8 mouse cellular contexts compared by ENCODE assay signal in genomic region chr15:86184851-86185688, GRCm38 (mm10). TPM values are rescaled to one million over a fixed set of nuclear protein-coding genes. Genes with fewer than 3 reads are reported as not detected.
DNase-seq lines count a peak whose midpoint lies in the region; ATAC-seq lines count a peak whose summit lies in the region.

No protein-coding gene starts in this region.

- H3K4me3 ChIP-seq in embryonic facial prominence, embryonic 13.5 days, result peak overlapping the region; percentile 91
- peak overlapping the region; percentile 66 for H3K4me3 ChIP-seq in heart, embryonic 16.5 days (ENCODE audit: low read length)
- H3K4me3 ChIP-seq in stomach, embryonic 14.5 days (ENCODE audit: low read depth, low read length), result peak overlapping the region; percentile 70

- no peaks in the 10 kb centered on the region for H3K36me3 ChIP-seq in embryonic facial prominence, embryonic 13.5 days
- no peaks in the 10 kb centered on the region for H3K36me3 ChIP-seq in heart, embryonic 16.5 days (ENCODE audit: control insufficient read depth, insufficient read depth)
- H3K36me3 ChIP-seq in stomach, embryonic 14.5 days (ENCODE audit: control insufficient read depth, insufficient read depth, low read length), result no peaks in the 10 kb centered on the region

- 0 out of 2 replicates have a peak, but pooled peaks have one; percentile 7 for ATAC-seq in embryonic facial prominence, embryonic 13.5 days (ENCODE audit: insufficient number of reproducible peaks, insufficient read depth, low FRiP score, low TSS enrichment, low read depth)
- ATAC-seq in heart, embryonic 16.5 days (replicated peaks; ENCODE audit: extremely low read depth, insufficient read depth, low FRiP score), result peak; percentile 20
- ATAC-seq in megakaryocyte progenitor cell, adult 5-6 weeks (replicated peaks; ENCODE audit: poor library complexity), result peak; percentile 21
- peak; percentile 29 for ATAC-seq in stomach, embryonic 14.5 days (ENCODE audit: insufficient number of reproducible peaks, insufficient read depth, low FRiP score, low read depth)

- peak; percentile 62 for DNase-seq in kidney, adult 18-20 months
- DNase-seq in kidney, adult 11 months, result no peak
- peak; percentile 61 for DNase-seq in ZHBTc4 (ENCODE audit: low read depth, low spot score)
- peak; percentile 52 to 63 for DNase-seq in left cerebral cortex, postnatal 36 days (ENCODE audit: low spot score in 2 of 2)

- peaks cover 38% of the 10 kb centered on the region for H3K4me1 ChIP-seq in embryonic facial prominence, embryonic 13.5 days
- peaks cover 49% of the 10 kb centered on the region for H3K4me1 ChIP-seq in heart, embryonic 16.5 days (ENCODE audit: control insufficient read depth, insufficient read depth, low read length)
- peaks cover 28% of the 10 kb centered on the region for H3K4me1 ChIP-seq in stomach, embryonic 14.5 days (ENCODE audit: control insufficient read depth, insufficient read depth, low read length)

- H3K27ac ChIP-seq in embryonic facial prominence, embryonic 13.5 days, result peak overlapping the region; percentile 85
- H3K27ac ChIP-seq in heart, embryonic 16.5 days (ENCODE audit: low read length), result peak overlapping the region; percentile 95
- peak overlapping the region; percentile 44 for H3K27ac ChIP-seq in stomach, embryonic 14.5 days (ENCODE audit: low read length)

- H3K4me2 ChIP-seq in embryonic facial prominence, embryonic 13.5 days, result peak overlapping the region; percentile 89
- H3K4me2 ChIP-seq in heart, embryonic 16.5 days (ENCODE audit: low read depth, low read length), result peak overlapping the region; percentile 84
- peak overlapping the region; percentile 83 for H3K4me2 ChIP-seq in stomach, embryonic 14.5 days (replicated peaks; ENCODE audit: low read depth, low read length)

- intact Hi-C loops in left cerebral cortex, postnatal 36 days (cut with DNase I), result loop anchor here (5.0 kb wide), 1 partner anchor 42 kb away; no protein-coding TSS in a partner anchor

- no peaks in the 10 kb centered on the region for H3K27me3 ChIP-seq in embryonic facial prominence, embryonic 13.5 days
- no peaks in the 10 kb centered on the region for H3K27me3 ChIP-seq in heart, embryonic 16.5 days (ENCODE audit: control insufficient read depth, insufficient read depth, low read length)
- no peaks in the 10 kb centered on the region for H3K27me3 ChIP-seq in stomach, embryonic 14.5 days (ENCODE audit: control insufficient read depth, insufficient read depth, low read length)

- under 1% methylated on average over 68 of the region's 70 CpGs for WGBS in embryonic facial prominence, embryonic 13.5 days
- WGBS in heart, embryonic 16.5 days, result under 1% methylated on average over 68 of the region's 70 CpGs
- under 1% methylated on average over 70 of the region's 70 CpGs for WGBS in stomach, embryonic 14.5 days

- peak overlapping the region; percentile 97 for H3K9ac ChIP-seq in embryonic facial prominence, embryonic 13.5 days
- peak overlapping the region; percentile 90 for H3K9ac ChIP-seq in heart, embryonic 16.5 days (ENCODE audit: low read length)
- H3K9ac ChIP-seq in stomach, embryonic 14.5 days (replicated peaks; ENCODE audit: low read depth, low read length), result peak overlapping the region; percentile 71

- H3K9me3 ChIP-seq in embryonic facial prominence, embryonic 13.5 days, result no peaks in the 10 kb centered on the region
- no peaks in the 10 kb centered on the region for H3K9me3 ChIP-seq in heart, embryonic 16.5 days (replicated peaks; ENCODE audit: control insufficient read depth, low read length)
- no peaks in the 10 kb centered on the region for H3K9me3 ChIP-seq in stomach, embryonic 14.5 days (ENCODE audit: control insufficient read depth, low read depth, low read length)

RNA-seq across cellular contexts. Expression of gene Cerk, which starts 0.9 kb away (rescaled TPM):
- polyA plus RNA-seq in embryonic facial prominence, embryonic 13.5 days (2015; fragmentation: Nextera tagmentation; extraction: Ambion mirVana), result 14.0 and 16.5 TPM in 2 replicates
- 18.7 and 19.3 TPM in 2 replicates for polyA plus RNA-seq in heart, embryonic 16.5 days (2015; fragmentation: Nextera tagmentation; extraction: Ambion mirVana)
- total RNA-seq in left cerebral cortex, postnatal 36 days (2021), result 10 to 100 TPM; 55.1 to 58.1 TPM
- total RNA-seq in megakaryocyte progenitor cell, adult 5-6 weeks (2015), result 25.0 and 26.5 TPM in 2 replicates
- total RNA-seq in megakaryocyte progenitor cell, adult 5-6 weeks (2017), result 37.6 and 45.7 TPM in 2 replicates
- 10.3 and 13.1 TPM in 2 replicates for polyA plus RNA-seq in stomach, embryonic 14.5 days (2014; fragmentation: Nextera tagmentation; extraction: Ambion mirVana)

RNA-seq across cellular contexts. Expression of gene Tbc1d22a, which starts 29.2 kb away (rescaled TPM):
- 10.8 and 12.8 TPM in 2 replicates for polyA plus RNA-seq in embryonic facial prominence, embryonic 13.5 days (2015; fragmentation: Nextera tagmentation; extraction: Ambion mirVana)
- 11.5 and 12.6 TPM in 2 replicates for polyA plus RNA-seq in heart, embryonic 16.5 days (2015; fragmentation: Nextera tagmentation; extraction: Ambion mirVana)
- 10 to 100 TPM; 31.8 to 33.4 TPM for total RNA-seq in left cerebral cortex, postnatal 36 days (2021)
- 12.2 and 12.6 TPM in 2 replicates for total RNA-seq in megakaryocyte progenitor cell, adult 5-6 weeks (2015)
- total RNA-seq in megakaryocyte progenitor cell, adult 5-6 weeks (2017), result 17.3 and 19.8 TPM in 2 replicates
- polyA plus RNA-seq in stomach, embryonic 14.5 days (2014; fragmentation: Nextera tagmentation; extraction: Ambion mirVana), result 9.3 and 9.7 TPM in 2 replicates

Comparison
In these comparisons a context has a peak if more than half of its experiments do, and no peak if none do; other contexts are left out.
1. H3K27ac ChIP-seq: peak in every context shown above with its lines; median percentile 95 in heart, embryonic 16.5 days; 85 in embryonic facial prominence, embryonic 13.5 days; 44 in stomach, embryonic 14.5 days.